Mouse (Mus musculus): Measurements from ENCODE around the gene Ube2c.

- TF ChIP-seq GATA1 (IDR thresholded peaks at IDR 0.05; ENCODE audit: borderline replicate concordance, low read length) (no peak), FLI1 (IDR thresholded peaks at IDR 0.05; ENCODE audit: low read length) (no peak)
These were observed 23.5 kb downstream of the Ube2c start for GRCm38 (mm10) chr2:164793236-164793635.
